Mouse (Mus musculus): ENCODE measurements around the gene Il18r1. TPM values are rescaled to one million over a fixed set of nuclear protein-coding genes. Genes with fewer than 3 reads are reported as not detected.

The Il18r1 gene
- polyA plus RNA-seq, 1 experiment: 2.7 TPM

- Histone ChIP-seq H3K36me3 (ENCODE audit: control insufficient read depth, insufficient read depth, low read length) (no peaks in the 10 kb centered on the region), H3K27ac (ENCODE audit: control insufficient read depth, insufficient read depth, low read length) (no peak overlapping the region), H3K27me3 (ENCODE audit: control insufficient read depth, insufficient read depth, low read length) (no peaks in the 10 kb centered on the region), H3K4me1 (replicated peaks; ENCODE audit: control insufficient read depth, insufficient read depth, low read length) (peaks cover 18% of the 10 kb centered on the region), H3K4me3 (ENCODE audit: control insufficient read depth, insufficient read depth, low read length) (no peak overlapping the region)
- peak; percentile 21 for DNase-seq
- TF ChIP-seq CTCF (IDR thresholded peaks at IDR 0.05; ENCODE audit: borderline replicate concordance, control insufficient read depth, extremely low read depth, insufficient read depth, low read length, poor library complexity) (no peak), POLR2A (IDR thresholded peaks at IDR 0.05; ENCODE audit: control insufficient read depth, extremely low read depth, insufficient read depth, low read length, poor library complexity) (no peak)
- 2% methylated on average over 3 of the region's 3 CpGs for WGBS
Measured at GRCm38 (mm10) chr1:40475697-40476096, 10.3 kb downstream of the Il18r1 start.

GRCm38 (mm10) chr1:40476756-40477155, 11.4 kb downstream of the Il18r1 start:
- TF ChIP-seq CTCF (IDR thresholded peaks at IDR 0.05; ENCODE audit: borderline replicate concordance, control insufficient read depth, extremely low read depth, insufficient read depth, low read length, poor library complexity) (no peak), POLR2A (IDR thresholded peaks at IDR 0.05; ENCODE audit: control insufficient read depth, extremely low read depth, insufficient read depth, low read length, poor library complexity) (no peak)
- peaks cover 18% of the 10 kb centered on the region for H3K4me1 ChIP-seq (replicated peaks; ENCODE audit: control insufficient read depth, insufficient read depth, low read length)
- no peak overlapping the region for H3K4me3 ChIP-seq (ENCODE audit: control insufficient read depth, insufficient read depth, low read length)
- H3K36me3 ChIP-seq (ENCODE audit: control insufficient read depth, insufficient read depth, low read length): no peaks in the 10 kb centered on the region
- H3K27me3 ChIP-seq (ENCODE audit: control insufficient read depth, insufficient read depth, low read length): no peaks in the 10 kb centered on the region
- WGBS: 34% methylated on average over 4 of the region's 4 CpGs
- H3K27ac ChIP-seq (ENCODE audit: control insufficient read depth, insufficient read depth, low read length): no peak overlapping the region
- DNase-seq: no peak

- H3K4me1 ChIP-seq (replicated peaks; ENCODE audit: control insufficient read depth, insufficient read depth, low read length): peaks cover 15% of the 10 kb centered on the region
- 18% methylated on average over 6 of the region's 6 CpGs for WGBS
- H3K27ac ChIP-seq (ENCODE audit: control insufficient read depth, insufficient read depth, low read length): 0 out of 2 replicates have a peak overlapping the region, but pooled peaks have one; percentile 33
- peak; percentile 41 for DNase-seq
- no peaks in the 10 kb centered on the region for H3K27me3 ChIP-seq (ENCODE audit: control insufficient read depth, insufficient read depth, low read length)
- no peak overlapping the region for H3K4me3 ChIP-seq (ENCODE audit: control insufficient read depth, insufficient read depth, low read length)
- H3K36me3 ChIP-seq (ENCODE audit: control insufficient read depth, insufficient read depth, low read length): no peaks in the 10 kb centered on the region
- TF ChIP-seq CTCF (IDR thresholded peaks at IDR 0.05; ENCODE audit: borderline replicate concordance, control insufficient read depth, extremely low read depth, insufficient read depth, low read length, poor library complexity) (no peak), POLR2A (IDR thresholded peaks at IDR 0.05; ENCODE audit: control insufficient read depth, extremely low read depth, insufficient read depth, low read length, poor library complexity) (no peak)
Measured at GRCm38 (mm10) chr1:40479505-40479923, 14.2 kb downstream of the Il18r1 start.

GRCm38 (mm10) chr1:40494594-40494993, 29.2 kb downstream of the Il18r1 start:
- H3K36me3 ChIP-seq (ENCODE audit: control insufficient read depth, insufficient read depth, low read length): no peaks in the 10 kb centered on the region
- 97% methylated on average over 4 of the region's 4 CpGs for WGBS
- DNase-seq: no peak
- no peaks in the 10 kb centered on the region for H3K4me1 ChIP-seq (replicated peaks; ENCODE audit: control insufficient read depth, insufficient read depth, low read length)
- H3K27ac ChIP-seq (ENCODE audit: control insufficient read depth, insufficient read depth, low read length): no peak overlapping the region
- no peak overlapping the region for H3K4me3 ChIP-seq (ENCODE audit: control insufficient read depth, insufficient read depth, low read length)
- no peaks in the 10 kb centered on the region for H3K27me3 ChIP-seq (ENCODE audit: control insufficient read depth, insufficient read depth, low read length)
- no peak for TF ChIP-seq CTCF (IDR thresholded peaks at IDR 0.05; ENCODE audit: borderline replicate concordance, control insufficient read depth, extremely low read depth, insufficient read depth, low read length, poor library complexity)
- no peak for TF ChIP-seq POLR2A (IDR thresholded peaks at IDR 0.05; ENCODE audit: control insufficient read depth, extremely low read depth, insufficient read depth, low read length, poor library complexity)

- no peaks in the 10 kb centered on the region; the same call in 1 of the 2 replicates for H3K4me1 ChIP-seq (replicated peaks; ENCODE audit: control insufficient read depth, insufficient read depth, low read length)
- 97% methylated on average over 1 of the region's 1 CpGs for WGBS
- H3K27me3 ChIP-seq (ENCODE audit: control insufficient read depth, insufficient read depth, low read length): no peaks in the 10 kb centered on the region
- no peaks in the 10 kb centered on the region for H3K36me3 ChIP-seq (ENCODE audit: control insufficient read depth, insufficient read depth, low read length)
- H3K4me3 ChIP-seq (ENCODE audit: control insufficient read depth, insufficient read depth, low read length): no peak overlapping the region
- no peak for DNase-seq
- no peak overlapping the region for H3K27ac ChIP-seq (ENCODE audit: control insufficient read depth, insufficient read depth, low read length)
- TF ChIP-seq CTCF (IDR thresholded peaks at IDR 0.05; ENCODE audit: borderline replicate concordance, control insufficient read depth, extremely low read depth, insufficient read depth, low read length, poor library complexity): no peak
- no peak for TF ChIP-seq POLR2A (IDR thresholded peaks at IDR 0.05; ENCODE audit: control insufficient read depth, extremely low read depth, insufficient read depth, low read length, poor library complexity)
Measured at GRCm38 (mm10) chr1:40499708-40500107, 34.4 kb downstream of the Il18r1 start.

GRCm38 (mm10) chr1:40501126-40501525, 35.8 kb downstream of the Il18r1 start:
- WGBS: 59% methylated on average over 4 of the region's 4 CpGs
- H3K36me3 ChIP-seq (ENCODE audit: control insufficient read depth, insufficient read depth, low read length): no peaks in the 10 kb centered on the region

More at GRCm38 (mm10) chr1:40501126-40501525, 35.8 kb downstream of the Il18r1 start:
- no peak for DNase-seq
- no peaks in the 10 kb centered on the region; the same call in 1 of the 2 replicates for H3K4me1 ChIP-seq (replicated peaks; ENCODE audit: control insufficient read depth, insufficient read depth, low read length)
- no peak overlapping the region for H3K27ac ChIP-seq (ENCODE audit: control insufficient read depth, insufficient read depth, low read length)
- H3K27me3 ChIP-seq (ENCODE audit: control insufficient read depth, insufficient read depth, low read length): no peaks in the 10 kb centered on the region
- TF ChIP-seq CTCF (IDR thresholded peaks at IDR 0.05; ENCODE audit: borderline replicate concordance, control insufficient read depth, extremely low read depth, insufficient read depth, low read length, poor library complexity) (no peak), POLR2A (IDR thresholded peaks at IDR 0.05; ENCODE audit: control insufficient read depth, extremely low read depth, insufficient read depth, low read length, poor library complexity) (no peak)
- H3K4me3 ChIP-seq (ENCODE audit: control insufficient read depth, insufficient read depth, low read length): no peak overlapping the region

All from thymus, adult 2 months (tissue).